Mouse (Mus musculus) heart, embryonic 12.5 days (tissue): ENCODE results near the gene Tfam. TPM values are rescaled to one million over a fixed set of nuclear protein-coding genes. Genes with fewer than 3 reads are reported as not detected.

Source experiments
- ATAC-seq: fragments of 200-750 bp; cut with Nextera tagmentation; 2 replicates; pipeline ENCODE4 v1.8.0; 2017; ENCODE audit warnings: moderate TSS enrichment, moderate library complexity; ENCODE audit not compliant: insufficient number of reproducible peaks, low FRiP score
- H3K27ac ChIP-seq: fragments of 300-500 bp; sonication (generic); 2 replicates; pipeline ENCODE4 v1.5.1; 2016; ENCODE audit warnings: mild to moderate bottlenecking, moderate library complexity; ENCODE audit not compliant: poor library complexity, severe bottlenecking
- H3K27me3 ChIP-seq: fragments of 300-500 bp; sonication (generic); replicated peaks from 2 replicates; pipeline ENCODE4 v1.6.1; 2016; ENCODE audit warnings: mild to moderate bottlenecking, moderate library complexity
- H3K36me3 ChIP-seq: fragments of 300-500 bp; sonication (generic); 2 replicates; pipeline ENCODE4 v1.6.1; 2016; ENCODE audit warnings: mild to moderate bottlenecking, moderate library complexity
- H3K4me1 ChIP-seq: fragments of 300-500 bp; sonication (generic); replicated peaks from 2 replicates; pipeline ENCODE4 v1.6.1; 2016; ENCODE audit warnings: mild to moderate bottlenecking
- H3K4me2 ChIP-seq: fragments of 300-500 bp; sonication (generic); 2 replicates; pipeline ENCODE4 v1.6.1; 2016; ENCODE audit warnings: mild to moderate bottlenecking, moderate library complexity
- H3K4me3 ChIP-seq: fragments of 300-500 bp; sonication (generic); 2 replicates; pipeline ENCODE4 v1.5.1; 2016; ENCODE audit warnings: mild to moderate bottlenecking
- H3K9ac ChIP-seq: fragments of 300-500 bp; sonication (generic); 2 replicates; pipeline ENCODE4 v1.6.1; 2016; ENCODE audit warnings: mild to moderate bottlenecking, moderate library complexity
- H3K9me3 ChIP-seq: fragments of 300-500 bp; sonication (generic); replicated peaks from 2 replicates; pipeline ENCODE4 v1.6.1; 2016; ENCODE audit warnings: mild to moderate bottlenecking, moderate library complexity
- WGBS: fragments of 180-500 bp; shearing (Covaris S2); methylation state at CpG from one replicate; pipeline ENCODE4 v1.1.7; 2016; 5-methylcytosine and 5-hydroxymethylcytosine counted together
- polyA plus RNA-seq: library from polyadenylated mRNA; unstranded; fragments of >200 nt; fragmentation: Nextera tagmentation; extraction: Ambion mirVana; gene quantifications from 2 replicates; pipeline ENCODE4 v1.2.1, GENCODE M21; 2016

The Tfam gene
- polyA plus RNA-seq, 1 experiment from 2014 or later = 63.7 TPM

DNA sequence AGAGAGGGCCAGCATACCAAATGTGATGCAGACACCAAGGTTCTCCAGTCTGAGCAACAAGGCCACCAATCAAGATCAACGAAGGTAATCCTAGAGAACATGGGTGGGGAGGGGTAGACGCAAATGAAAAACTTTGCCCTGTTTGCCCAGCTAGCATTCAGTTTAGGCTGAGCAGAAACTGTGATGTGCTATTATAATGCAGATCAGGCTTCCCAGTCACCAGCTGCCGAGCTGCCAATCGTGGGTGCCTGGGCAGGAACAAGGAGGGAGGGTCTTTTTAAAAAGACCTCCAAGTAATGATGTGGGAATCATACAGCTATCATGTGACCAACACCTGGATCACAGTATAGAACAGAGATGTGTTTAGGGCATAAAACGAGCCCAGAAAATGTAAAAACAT is 15.0 kb downstream of the Tfam start:
- Histone ChIP-seq H3K9ac (no peak overlapping the region), H3K9me3 (peaks cover 10% of the 10 kb centered on the region; the same call in 1 of the 2 replicates), H3K27me3 (no peaks in the 10 kb centered on the region), H3K36me3 (peaks cover 47% of the 10 kb centered on the region), H3K4me3 (no peak overlapping the region), H3K4me1 (no peaks in the 10 kb centered on the region), H3K27ac (no peak overlapping the region), H3K4me2 (no peak overlapping the region)
- 84% methylated on average over 5 of the region's 5 CpGs for WGBS
- no peak for ATAC-seq

DNA sequence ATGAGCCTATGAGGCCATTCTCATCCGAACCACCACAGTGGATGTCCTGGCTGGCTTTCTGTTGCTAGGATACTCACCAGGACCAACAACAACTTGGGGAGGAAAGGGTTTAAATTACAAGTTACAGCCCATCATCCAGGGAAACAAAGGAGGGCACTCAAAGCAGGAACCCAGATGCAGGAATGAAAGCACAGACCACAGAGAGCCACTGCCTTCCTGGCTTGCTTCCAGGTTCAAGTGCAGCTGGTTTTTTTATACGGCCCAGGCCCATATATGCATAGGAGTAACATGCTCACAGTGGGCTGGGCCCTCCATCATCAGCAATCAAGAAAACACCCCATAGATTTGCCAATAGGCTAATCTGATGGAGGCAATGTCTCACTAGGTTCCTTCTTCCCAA is 15.4 kb downstream of the Tfam start:
- no peak overlapping the region for H3K4me3 ChIP-seq
- H3K27me3 ChIP-seq = no peaks in the 10 kb centered on the region
- H3K4me1 ChIP-seq = peaks cover 4% of the 10 kb centered on the region
- peaks cover 45% of the 10 kb centered on the region for H3K36me3 ChIP-seq
- H3K27ac ChIP-seq = no peak overlapping the region
- H3K9me3 ChIP-seq = peaks cover 10% of the 10 kb centered on the region; the same call in 1 of the 2 replicates
- no peak for ATAC-seq
- 89% methylated on average over 2 of the region's 2 CpGs for WGBS
- no peak overlapping the region for H3K4me2 ChIP-seq
- no peak overlapping the region for H3K9ac ChIP-seq

GRCm38 (mm10) chr10:71218228-71218892 is 19.7 kb downstream of the Tfam start:
- no peak for ATAC-seq
- peak overlapping the region; percentile 38 for H3K4me2 ChIP-seq
- WGBS = 13% methylated on average over 8 of the region's 8 CpGs

DNA sequence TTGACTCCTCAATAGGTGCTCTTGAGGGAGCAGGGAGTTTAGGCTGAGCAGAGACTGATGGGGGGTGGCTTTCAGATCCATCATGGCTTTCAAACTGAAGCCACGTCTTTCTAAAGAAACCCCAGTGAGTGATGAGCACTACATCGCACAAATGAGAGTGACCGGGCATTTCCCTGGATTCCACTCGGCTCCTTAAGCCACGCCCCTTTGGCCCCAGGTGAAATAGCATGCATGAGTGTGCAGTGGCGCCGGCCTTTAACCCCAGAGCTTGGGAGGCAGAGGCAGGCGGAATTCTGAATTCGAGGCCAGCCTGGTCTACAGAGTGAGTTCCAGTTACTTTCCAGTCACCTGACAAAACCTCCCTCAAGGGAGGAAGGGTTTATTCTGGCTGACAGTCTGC is 22.1 kb downstream of the Tfam start:
- H3K27me3 ChIP-seq = no peaks in the 10 kb centered on the region
- H3K4me1 ChIP-seq = peaks cover 13% of the 10 kb centered on the region
- H3K27ac ChIP-seq = no peak overlapping the region
- no peak overlapping the region for H3K9ac ChIP-seq
- H3K9me3 ChIP-seq = no peaks in the 10 kb centered on the region
- WGBS = 75% methylated on average over 9 of the region's 9 CpGs
- ATAC-seq = no peak
- H3K4me3 ChIP-seq = no peak overlapping the region
- no peak overlapping the region for H3K4me2 ChIP-seq
- H3K36me3 ChIP-seq = no peaks in the 10 kb centered on the region

More at GRCm38 (mm10) chr10:71218228-71218892, 19.7 kb downstream of the Tfam start:
- Histone ChIP-seq H3K4me1 (peaks cover 13% of the 10 kb centered on the region), H3K27ac (no peak overlapping the region), H3K4me3 (no peak overlapping the region), H3K36me3 (peaks cover 15% of the 10 kb centered on the region), H3K9me3 (peaks cover 10% of the 10 kb centered on the region; the same call in 1 of the 2 replicates), H3K27me3 (no peaks in the 10 kb centered on the region), H3K9ac (no peak overlapping the region)

DNA sequence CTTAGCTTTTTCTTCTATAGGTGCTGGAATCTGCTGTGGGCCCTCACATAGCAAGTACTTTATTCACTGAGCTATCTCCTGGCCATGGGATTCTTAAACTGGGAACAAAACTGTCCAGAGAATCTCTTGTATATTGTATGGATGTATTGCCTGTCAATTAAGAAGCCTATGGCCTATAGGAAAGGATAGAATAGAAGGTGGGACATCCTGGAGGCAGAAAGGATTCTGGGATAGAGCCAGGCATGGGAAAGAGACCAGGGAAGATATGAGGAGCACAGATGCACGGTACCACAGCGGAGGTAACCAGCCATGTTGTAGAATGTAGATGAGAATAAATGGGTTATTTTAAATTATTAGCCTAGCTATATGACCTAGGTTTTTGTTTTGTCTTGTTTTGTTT is 36.6 kb downstream of the Tfam start:
- WGBS = 83% methylated on average over 2 of the region's 2 CpGs

DNA sequence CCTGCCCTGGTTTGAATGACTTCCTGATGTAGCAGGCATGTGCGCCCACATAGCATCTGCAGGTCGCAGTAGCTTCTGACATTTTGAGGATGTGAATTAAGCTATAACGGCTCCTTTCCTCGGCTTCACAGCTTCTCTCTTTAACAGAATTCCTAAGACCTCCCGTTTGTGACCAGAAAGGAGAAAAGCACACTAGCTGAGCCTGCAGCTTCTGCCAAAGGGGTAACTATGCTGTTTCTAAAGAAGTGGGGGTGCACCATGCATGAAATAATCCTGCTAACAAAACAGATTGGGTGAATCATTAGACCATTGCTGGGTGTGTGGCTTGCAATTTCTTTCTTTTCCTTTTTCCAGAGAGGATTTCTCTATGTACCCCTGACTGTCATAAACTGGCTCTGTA is 37.1 kb downstream of the Tfam start:
- no peak overlapping the region for H3K4me2 ChIP-seq
- no peak overlapping the region for H3K27ac ChIP-seq
- no peaks in the 10 kb centered on the region for H3K27me3 ChIP-seq
- H3K36me3 ChIP-seq = no peaks in the 10 kb centered on the region
- no peak overlapping the region for H3K4me3 ChIP-seq
- no peak for ATAC-seq
- 61% methylated on average over 5 of the region's 5 CpGs for WGBS
- H3K9ac ChIP-seq = no peak overlapping the region
- no peaks in the 10 kb centered on the region for H3K4me1 ChIP-seq
- H3K9me3 ChIP-seq = no peaks in the 10 kb centered on the region

More for the DNA sequence above, 36.6 kb downstream of the Tfam start:
- H3K9me3 ChIP-seq = no peaks in the 10 kb centered on the region
- no peak for ATAC-seq
- H3K4me3 ChIP-seq = no peak overlapping the region
- no peak overlapping the region for H3K27ac ChIP-seq
- no peak overlapping the region for H3K4me2 ChIP-seq
- H3K36me3 ChIP-seq = no peaks in the 10 kb centered on the region
- no peaks in the 10 kb centered on the region for H3K4me1 ChIP-seq
- no peaks in the 10 kb centered on the region for H3K27me3 ChIP-seq
- H3K9ac ChIP-seq = no peak overlapping the region

- no peak overlapping the region for H3K4me3 ChIP-seq
- peaks cover 8% of the 10 kb centered on the region; the same call in 1 of the 2 replicates for H3K4me1 ChIP-seq
- no peak overlapping the region for H3K9ac ChIP-seq
- ATAC-seq = no peak
- no peaks in the 10 kb centered on the region for H3K36me3 ChIP-seq
- 67% methylated on average over 8 of the region's 8 CpGs for WGBS
- H3K9me3 ChIP-seq = no peaks in the 10 kb centered on the region
- no peaks in the 10 kb centered on the region for H3K27me3 ChIP-seq
- no peak overlapping the region for H3K27ac ChIP-seq
- no peak overlapping the region for H3K4me2 ChIP-seq
Measured at GRCm38 (mm10) chr10:71198676-71199075, 39.4 kb downstream of the Tfam start.

DNA sequence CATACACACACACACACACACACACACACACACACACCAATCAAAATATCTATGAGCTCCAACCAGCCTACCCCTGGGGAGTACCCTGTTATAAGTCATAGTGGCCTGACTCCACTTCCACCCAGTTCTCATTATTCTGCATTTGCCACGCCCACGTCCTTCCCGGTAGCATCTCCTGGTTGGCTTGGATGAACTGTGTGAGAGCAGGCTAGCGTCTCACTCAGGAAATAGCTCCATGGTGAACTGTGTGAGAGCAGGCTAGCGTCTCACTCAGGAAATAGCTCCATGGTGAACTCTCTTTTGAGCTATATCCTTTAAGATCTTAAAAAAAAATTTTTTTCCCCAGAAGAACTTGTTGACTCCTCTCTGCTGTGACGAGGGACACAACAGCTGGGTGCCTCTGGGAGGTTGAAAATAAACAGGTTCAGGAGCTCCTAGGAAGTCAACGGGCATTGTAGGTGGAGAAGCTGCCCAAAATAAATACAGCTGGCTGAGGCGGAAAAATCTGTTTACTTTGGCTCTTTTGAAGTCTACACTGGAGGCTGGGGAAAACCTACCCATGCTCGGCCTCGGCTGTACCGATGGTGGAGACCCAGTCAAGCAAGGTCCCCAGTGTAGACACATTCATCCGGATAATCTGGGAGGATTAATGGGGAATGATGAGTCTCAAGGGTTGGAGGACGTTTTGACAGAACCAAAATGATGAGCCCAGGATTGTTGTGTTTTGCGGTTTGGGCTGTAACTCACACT is 40.9 kb downstream of the Tfam start:
- Histone ChIP-seq H3K9ac (no peak overlapping the region), H3K27ac (no peak overlapping the region), H3K4me2 (no peak overlapping the region), H3K27me3 (no peaks in the 10 kb centered on the region), H3K9me3 (no peaks in the 10 kb centered on the region), H3K4me3 (no peak overlapping the region), H3K36me3 (no peaks in the 10 kb centered on the region), H3K4me1 (peaks cover 20% of the 10 kb centered on the region)
- WGBS = 53% methylated on average over 14 of the region's 14 CpGs
- no peak for ATAC-seq

GRCm38 (mm10) chr10:71195501-71195900 is 42.6 kb downstream of the Tfam start:
- Histone ChIP-seq H3K9ac (no peak overlapping the region), H3K27ac (0 out of 2 replicates have a peak overlapping the region, but pooled peaks have one; percentile 16), H3K27me3 (no peaks in the 10 kb centered on the region), H3K9me3 (0 out of 2 replicates have a peak, but pooled peaks cover 3% of the 10 kb centered on the region), H3K36me3 (no peaks in the 10 kb centered on the region), H3K4me2 (peak overlapping the region; percentile 36; the same call in 1 of the 2 replicates), H3K4me1 (peaks cover 20% of the 10 kb centered on the region), H3K4me3 (no peak overlapping the region)
- 0 out of 2 replicates have a peak, but pooled peaks have one; percentile 34 for ATAC-seq
- 41% methylated on average over 9 of the region's 9 CpGs for WGBS

DNA sequence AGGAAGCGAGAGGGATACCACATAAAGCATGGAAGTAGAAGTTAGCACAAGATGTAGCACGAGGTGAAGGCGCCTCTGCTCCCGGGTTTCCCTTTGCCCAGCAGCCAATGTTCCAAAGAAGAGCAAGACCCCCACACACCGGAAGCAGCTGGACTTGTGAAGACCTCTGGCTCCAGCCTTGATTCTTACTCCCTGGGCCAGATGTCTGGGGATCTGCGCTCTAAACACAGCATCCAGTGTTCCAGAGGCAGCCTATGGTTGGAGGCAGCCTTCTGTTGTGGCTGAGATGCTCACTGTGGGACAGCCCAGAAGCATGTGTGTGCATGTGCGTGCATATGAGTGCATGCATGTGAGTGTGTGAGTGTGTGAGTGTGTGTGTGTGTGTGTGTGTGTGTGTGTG is 43.4 kb downstream of the Tfam start:
- 74% methylated on average over 7 of the region's 7 CpGs for WGBS
- ATAC-seq = no peak

GRCm38 (mm10) chr10:71193319-71193718 is 44.8 kb downstream of the Tfam start:
- Histone ChIP-seq H3K9me3 (0 out of 2 replicates have a peak, but pooled peaks cover 3% of the 10 kb centered on the region), H3K27me3 (no peaks in the 10 kb centered on the region), H3K27ac (peak overlapping the region; percentile 42; the same call in 1 of the 2 replicates), H3K4me3 (no peak overlapping the region), H3K4me1 (peaks cover 20% of the 10 kb centered on the region), H3K4me2 (peak overlapping the region; percentile 42), H3K9ac (no peak overlapping the region), H3K36me3 (no peaks in the 10 kb centered on the region)
- ATAC-seq = no peak
- WGBS = 40% methylated on average over 7 of the region's 7 CpGs

More for the DNA sequence above, 43.4 kb downstream of the Tfam start:
- no peak overlapping the region for H3K4me3 ChIP-seq
- H3K27ac ChIP-seq = peak overlapping the region; percentile 16; the same call in 1 of the 2 replicates
- no peaks in the 10 kb centered on the region for H3K27me3 ChIP-seq
- H3K4me2 ChIP-seq = no peak overlapping the region
- H3K36me3 ChIP-seq = no peaks in the 10 kb centered on the region
- peaks cover 20% of the 10 kb centered on the region for H3K4me1 ChIP-seq
- 0 out of 2 replicates have a peak, but pooled peaks cover 3% of the 10 kb centered on the region for H3K9me3 ChIP-seq
- no peak overlapping the region for H3K9ac ChIP-seq
